ENCODE assay signal across 14 mouse cellular contexts in the genomic region with DNA sequence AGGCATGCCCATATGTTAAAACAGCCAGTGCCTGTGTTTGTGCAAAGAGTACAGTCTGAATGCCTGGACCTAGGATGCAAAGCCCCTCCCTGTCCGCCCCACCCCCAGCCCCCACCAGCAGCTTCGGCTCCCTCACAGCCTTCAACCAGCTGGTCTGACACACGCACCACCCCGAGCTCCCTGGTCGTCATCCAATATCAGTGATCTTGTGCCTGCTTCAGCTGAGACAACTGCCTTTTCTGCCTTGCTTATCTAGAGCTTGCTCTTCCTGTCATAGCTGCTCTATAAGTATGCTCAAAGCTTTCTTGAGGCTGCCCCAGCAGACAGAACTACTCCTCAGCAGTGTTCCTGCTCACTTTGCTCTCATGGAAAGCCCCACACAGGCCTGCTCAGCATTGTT. TPM values are rescaled to one million over a fixed set of nuclear protein-coding genes. Genes with fewer than 3 reads are reported as not detected.
DNase-seq lines count a peak whose midpoint lies in the region; ATAC-seq and TF ChIP-seq lines count a peak whose summit lies in the region.
"Had no signal": no experiment of that assay in that cellular context is flagged by ENCODE, and none has a peak within 500 bp of the region (broad histone marks: within the 10 kb centered on the region; RNA-seq: fewer than 3 reads in every experiment).

No protein-coding gene starts in this region.

- ATAC-seq in hindbrain, postnatal 0 days = peak; percentile 50; the same call in 1 of the 2 replicates
- ATAC-seq in hindbrain, embryonic 11.5 days (ENCODE audit: low FRiP score) = no peak
- ATAC-seq in midbrain, embryonic 14.5 days (ENCODE audit: low FRiP score, low TSS enrichment) = no peak
- no peak for ATAC-seq in midbrain, embryonic 16.5 days
- ATAC-seq: inflammation-experienced regulatory T-cells, adult 6 months had no signal

- no peak overlapping the region for H3K4me2 ChIP-seq in hindbrain, postnatal 0 days (ENCODE audit: low read depth, low read length)
- no peak overlapping the region for H3K4me2 ChIP-seq in hindbrain, embryonic 11.5 days (replicated peaks; ENCODE audit: low read depth, low read length)
- H3K4me2 ChIP-seq in midbrain, embryonic 14.5 days (ENCODE audit: low read length) = no peak overlapping the region
- no peak overlapping the region for H3K4me2 ChIP-seq in midbrain, embryonic 16.5 days (ENCODE audit: low read length)

- TF ChIP-seq CTCF in hindbrain, postnatal 0 days (IDR thresholded peaks at IDR 0.05; ENCODE audit: low read depth) = no peak

- H3K27ac ChIP-seq in hindbrain, postnatal 0 days = no peak overlapping the region
- no peak overlapping the region for H3K27ac ChIP-seq in hindbrain, embryonic 11.5 days (ENCODE audit: low read depth, low read length)
- H3K27ac ChIP-seq in midbrain, embryonic 14.5 days (replicated peaks; ENCODE audit: low read depth, low read length) = no peak overlapping the region
- no peak overlapping the region for H3K27ac ChIP-seq in midbrain, embryonic 16.5 days (ENCODE audit: low read length)
- H3K27ac ChIP-seq: gastrocnemius, adult 2 months had no signal

- no peak for DNase-seq in hindbrain, postnatal 0 days (ENCODE audit: low spot score)
- DNase-seq in hindbrain, embryonic 11.5 days (ENCODE audit: low spot score) = no peak
- peak; percentile 3 for DNase-seq in midbrain, embryonic 14.5 days
- DNase-seq in cerebellum, postnatal 14 days = peak; percentile 61 to 63
- peak; percentile 17 to 69 for DNase-seq in lung, postnatal 4 days
- DNase-seq in right cerebral cortex, postnatal 36 days (ENCODE audit: low spot score in 2 of 2) = no peak
- no peak for DNase-seq in gastrocnemius, postnatal 4 days (ENCODE audit: low spot score in 2 of 2)
- DNase-seq: adrenal gland, adult 8-10 months; gastrocnemius, adult 2 months had no signal

- no peaks in the 10 kb centered on the region for H3K27me3 ChIP-seq in hindbrain, postnatal 0 days (ENCODE audit: insufficient read depth, low read length)
- no peaks in the 10 kb centered on the region for H3K27me3 ChIP-seq in hindbrain, embryonic 11.5 days (ENCODE audit: control insufficient read depth, insufficient read depth, low read length)
- H3K27me3 ChIP-seq in midbrain, embryonic 14.5 days (ENCODE audit: control insufficient read depth, insufficient read depth, low read length) = no peaks in the 10 kb centered on the region
- H3K27me3 ChIP-seq in midbrain, embryonic 16.5 days (ENCODE audit: control insufficient read depth, insufficient read depth, low read depth, low read length) = no peaks in the 10 kb centered on the region

- H3K4me3 ChIP-seq in hindbrain, postnatal 0 days (ENCODE audit: low read length) = no peak overlapping the region
- H3K4me3 ChIP-seq in hindbrain, embryonic 11.5 days (ENCODE audit: low read depth, low read length) = no peak overlapping the region
- no peak overlapping the region for H3K4me3 ChIP-seq in midbrain, embryonic 14.5 days (replicated peaks; ENCODE audit: low read depth, low read length)
- H3K4me3 ChIP-seq in midbrain, embryonic 16.5 days (ENCODE audit: low read depth, low read length) = no peak overlapping the region
- H3K4me3 ChIP-seq: gastrocnemius, adult 2 months had no signal

- H3K4me1 ChIP-seq in hindbrain, postnatal 0 days (ENCODE audit: insufficient read depth, low read length) = no peaks in the 10 kb centered on the region
- no peaks in the 10 kb centered on the region for H3K4me1 ChIP-seq in hindbrain, embryonic 11.5 days (replicated peaks; ENCODE audit: control insufficient read depth, insufficient read depth, low read length)
- H3K4me1 ChIP-seq in midbrain, embryonic 14.5 days (ENCODE audit: control insufficient read depth, insufficient read depth, low read length) = peaks cover 6% of the 10 kb centered on the region; the same call in 1 of the 2 replicates
- H3K4me1 ChIP-seq in midbrain, embryonic 16.5 days (ENCODE audit: control insufficient read depth, insufficient read depth, low read length) = peaks cover 14% of the 10 kb centered on the region

- H3K9ac ChIP-seq in hindbrain, postnatal 0 days (replicated peaks; ENCODE audit: low read length) = no peak overlapping the region
- H3K9ac ChIP-seq in hindbrain, embryonic 11.5 days (ENCODE audit: low read depth, low read length) = no peak overlapping the region
- no peak overlapping the region for H3K9ac ChIP-seq in midbrain, embryonic 14.5 days (replicated peaks; ENCODE audit: low read length)
- H3K9ac ChIP-seq in midbrain, embryonic 16.5 days (ENCODE audit: low read depth, low read length) = no peak overlapping the region; the same call in 1 of the 2 replicates

- 35% methylated on average over 5 of the region's 5 CpGs for whole genome bisulfite sequencing in hindbrain, postnatal 0 days
- WGBS in hindbrain, embryonic 11.5 days = 50% methylated on average over 5 of the region's 5 CpGs
- 54% methylated on average over 5 of the region's 5 CpGs for WGBS in midbrain, embryonic 14.5 days
- 54% methylated on average over 5 of the region's 5 CpGs for WGBS in midbrain, embryonic 16.5 days

- no peaks in the 10 kb centered on the region for H3K9me3 ChIP-seq in hindbrain, postnatal 0 days (ENCODE audit: low read length)
- no peaks in the 10 kb centered on the region for H3K9me3 ChIP-seq in hindbrain, embryonic 11.5 days (ENCODE audit: control insufficient read depth, low read length)
- no peaks in the 10 kb centered on the region for H3K9me3 ChIP-seq in midbrain, embryonic 14.5 days (ENCODE audit: control insufficient read depth, low read length)
- no peaks in the 10 kb centered on the region for H3K9me3 ChIP-seq in midbrain, embryonic 16.5 days (replicated peaks; ENCODE audit: control insufficient read depth, low read length, poor library complexity, severe bottlenecking)
- H3K9me3 ChIP-seq: G1E had no signal

- H3K36me3 ChIP-seq in hindbrain, postnatal 0 days (ENCODE audit: insufficient read depth, low read length) = no peaks in the 10 kb centered on the region
- H3K36me3 ChIP-seq in hindbrain, embryonic 11.5 days (ENCODE audit: control insufficient read depth, insufficient read depth, low read length) = no peaks in the 10 kb centered on the region
- H3K36me3 ChIP-seq in midbrain, embryonic 14.5 days (ENCODE audit: control insufficient read depth, insufficient read depth, low read length) = no peaks in the 10 kb centered on the region
- no peaks in the 10 kb centered on the region for H3K36me3 ChIP-seq in midbrain, embryonic 16.5 days (ENCODE audit: control insufficient read depth, insufficient read depth, low read length)
- H3K36me3 ChIP-seq: G1E had no signal

RNA-seq across cellular contexts. Expression of a gene that starts 13.4 kb away (rescaled TPM):
- total RNA-seq in hindbrain, postnatal 0 days (2014; rRNA removed) = not detected in 2 replicates
- polyA plus RNA-seq in hindbrain, postnatal 0 days (2015; fragmentation: Nextera tagmentation; extraction: Ambion mirVana) = not detected in 2 replicates
- polyA plus RNA-seq in hindbrain, embryonic 11.5 days (2014; fragmentation: Nextera tagmentation; extraction: Ambion mirVana) = not detected in 2 replicates
- not detected in 2 replicates for polyA plus RNA-seq in midbrain, embryonic 14.5 days (2014; fragmentation: Nextera tagmentation; extraction: Ambion mirVana)
- polyA plus RNA-seq in midbrain, embryonic 16.5 days (2015; fragmentation: Nextera tagmentation; extraction: Ambion mirVana) = not detected in 2 replicates
- not detected for total RNA-seq in gastrocnemius, postnatal 4 days (2021)
- total RNA-seq: G1E; gastrocnemius, adult 2 months; left cerebral cortex, adult 18-20 months had no signal
- polyA plus RNA-seq: embryonic facial prominence, embryonic 11.5 days; inflammation-experienced regulatory T-cells, adult 6 months had no signal

RNA-seq across cellular contexts. Expression of a gene that starts 30.5 kb away (rescaled TPM):
- 4.9 and 6.2 TPM in 2 replicates for total RNA-seq in hindbrain, postnatal 0 days (2014; rRNA removed)
- 1.4 and 1.8 TPM in 2 replicates for polyA plus RNA-seq in hindbrain, postnatal 0 days (2015; fragmentation: Nextera tagmentation; extraction: Ambion mirVana)
- 3.6 and 4.3 TPM in 2 replicates for polyA plus RNA-seq in hindbrain, embryonic 11.5 days (2014; fragmentation: Nextera tagmentation; extraction: Ambion mirVana)
- polyA plus RNA-seq in midbrain, embryonic 14.5 days (2014; fragmentation: Nextera tagmentation; extraction: Ambion mirVana) = 0.89 and 2.6 TPM in 2 replicates
- polyA plus RNA-seq in midbrain, embryonic 16.5 days (2015; fragmentation: Nextera tagmentation; extraction: Ambion mirVana) = 2.4 and 2.5 TPM in 2 replicates
- 10 to 100 TPM in 1 of 2 experiments, 1 to 10 TPM in 1; 7.9 to 10.3 TPM for total RNA-seq in gastrocnemius, postnatal 4 days (2021)
- polyA plus RNA-seq: G1E had no signal

Comparison
In these comparisons a context has a peak if more than half of its experiments do, and no peak if none do; other contexts are left out.
1. DNase-seq: peak in midbrain, embryonic 14.5 days (single experiment), cerebellum, postnatal 14 days (2 of 2) and lung, postnatal 4 days (2 of 2); none in hindbrain, postnatal 0 days (single experiment), hindbrain, embryonic 11.5 days (single experiment), right cerebral cortex, postnatal 36 days (0 of 2) and gastrocnemius, postnatal 4 days (0 of 2).